In genomic region chr11:50707259-50707658, GRCm38 (mm10) we compare ENCODE assay signal across 16 mouse cellular contexts.
A peak's percentile ranks its signal among the peaks of the same experiment; 100 is the strongest.
DNase-seq lines count a peak whose midpoint lies in the region; ATAC-seq and TF ChIP-seq lines count a peak whose summit lies in the region.
"Had no signal": no experiment of that assay in that cellular context is flagged by ENCODE, and none has a peak within 500 bp of the region (broad histone marks: within the 10 kb centered on the region; RNA-seq: fewer than 3 reads in every experiment).

No protein-coding gene starts in this region.

- H3K4me1 ChIP-seq in heart, adult 2 months (ENCODE audit: control insufficient read depth, insufficient read depth, low read length) = peaks cover 2% of the 10 kb centered on the region
- H3K4me1 ChIP-seq in heart, embryonic 10.5 days = peaks cover 7% of the 10 kb centered on the region; the same call in 1 of the 2 replicates
- H3K4me1 ChIP-seq in lung, postnatal 0 days (ENCODE audit: insufficient read depth, low read depth, low read length) = no peaks in the 10 kb centered on the region
- peaks cover 9% of the 10 kb centered on the region; the same call in 1 of the 2 replicates for H3K4me1 ChIP-seq in hindbrain, embryonic 12.5 days

- ATAC-seq in lung, postnatal 0 days = peak; percentile 91
- no peak for ATAC-seq in hindbrain, embryonic 12.5 days (ENCODE audit: low FRiP score)
- ATAC-seq: forebrain, postnatal 0 days; hindbrain, embryonic 16.5 days; intestine, postnatal 0 days had no signal

- intact Hi-C loops in heart, adult 2 months (cut with DNase I) = loop anchor here (5.0 kb wide), 1 partner anchor 65 kb away; no protein-coding TSS in a partner anchor

- DNase-seq in heart, adult 2 months = peak; percentile 52 to 74
- no peak for DNase-seq in heart, embryonic 10.5 days (ENCODE audit: low spot score)
- DNase-seq in 3T3-L1 (ENCODE audit: low read depth, low spot score) = peak; percentile 25
- DNase-seq in heart, adult 8-10 months (ENCODE audit: low spot score) = peak; percentile 59
- peak; percentile 86 for DNase-seq in lung, postnatal 0 days (ENCODE audit: low spot score)
- no peak for DNase-seq in ovary, postnatal 36 days (ENCODE audit: low spot score)
- no peak for DNase-seq in ovary, postnatal 14 days (ENCODE audit: low spot score)
- DNase-seq: adrenal gland, postnatal 36 days; cerebellum, adult 8-10 months; forebrain, postnatal 0 days; left cerebral cortex, postnatal 4 days; lung, embryonic 14.5 days had no signal

- no peak overlapping the region for H3K4me2 ChIP-seq in lung, postnatal 0 days (replicated peaks; ENCODE audit: low read depth, low read length)
- H3K4me2 ChIP-seq in hindbrain, embryonic 12.5 days (replicated peaks) = no peak overlapping the region
- H3K4me2 ChIP-seq: lung, embryonic 14.5 days had no signal

- no peaks in the 10 kb centered on the region for H3K79me2 ChIP-seq in heart, adult 2 months (replicated peaks; ENCODE audit: control insufficient read depth, insufficient read depth, low read length)

- H3K27ac ChIP-seq in heart, adult 2 months = no peak overlapping the region
- no peak overlapping the region for H3K27ac ChIP-seq in heart, embryonic 10.5 days
- 0 out of 2 replicates have a peak overlapping the region, but pooled peaks have one; percentile 14 for H3K27ac ChIP-seq in lung, postnatal 0 days (ENCODE audit: low read length)
- H3K27ac ChIP-seq in hindbrain, embryonic 12.5 days = no peak overlapping the region

- no peaks in the 10 kb centered on the region for H3K9me3 ChIP-seq in heart, embryonic 10.5 days
- H3K9me3 ChIP-seq in lung, postnatal 0 days (ENCODE audit: low read length) = no peaks in the 10 kb centered on the region
- H3K9me3 ChIP-seq in hindbrain, embryonic 12.5 days (replicated peaks) = no peaks in the 10 kb centered on the region

- TF ChIP-seq EP300 in heart, adult 2 months (IDR thresholded peaks at IDR 0.05; ENCODE audit: insufficient read depth, low read depth, low read length) = peak; percentile 46; the same call in 1 of the 2 replicates
- peak; percentile 13; the same call in 1 of the 2 replicates for TF ChIP-seq EP300 in lung, postnatal 0 days (IDR thresholded peaks at IDR 0.05)

- no peaks in the 10 kb centered on the region for H3K36me3 ChIP-seq in heart, adult 2 months (ENCODE audit: control insufficient read depth, insufficient read depth, low read length)
- no peaks in the 10 kb centered on the region for H3K36me3 ChIP-seq in heart, embryonic 10.5 days
- H3K36me3 ChIP-seq in lung, postnatal 0 days (ENCODE audit: insufficient read depth, low read length) = no peaks in the 10 kb centered on the region
- no peaks in the 10 kb centered on the region for H3K36me3 ChIP-seq in hindbrain, embryonic 12.5 days

- H3K9ac ChIP-seq in heart, adult 2 months (ENCODE audit: low read depth, low read length) = no peak overlapping the region
- H3K9ac ChIP-seq in lung, postnatal 0 days (replicated peaks; ENCODE audit: low read depth) = no peak overlapping the region
- H3K9ac ChIP-seq in hindbrain, embryonic 12.5 days = no peak overlapping the region
- H3K9ac ChIP-seq: forebrain, postnatal 0 days; lung, embryonic 14.5 days had no signal

- 68% methylated on average over 1 of the region's 1 CpGs for WGBS in heart, adult 2 months
- WGBS in heart, embryonic 10.5 days = 93% methylated on average over 1 of the region's 1 CpGs
- 72% methylated on average over 1 of the region's 1 CpGs for WGBS in lung, postnatal 0 days
- 91% methylated on average over 1 of the region's 1 CpGs for WGBS in hindbrain, embryonic 12.5 days

- no peak for TF ChIP-seq POLR2A in heart, adult 2 months (IDR thresholded peaks at IDR 0.05; ENCODE audit: insufficient read depth, low read depth, low read length)

- no peak for TF ChIP-seq CTCF in heart, adult 2 months (IDR thresholded peaks at IDR 0.05)
- no peak for TF ChIP-seq CTCF in lung, postnatal 0 days (IDR thresholded peaks at IDR 0.05)

- no peak overlapping the region for H3K4me3 ChIP-seq in heart, adult 2 months
- H3K4me3 ChIP-seq in heart, embryonic 10.5 days = no peak overlapping the region
- H3K4me3 ChIP-seq in lung, postnatal 0 days (ENCODE audit: low read depth, low read length) = no peak overlapping the region
- H3K4me3 ChIP-seq in hindbrain, embryonic 12.5 days = no peak overlapping the region
- H3K4me3 ChIP-seq: erythroblast, embryonic 14.5 days had no signal

- H3K27me3 ChIP-seq in heart, adult 2 months (ENCODE audit: control insufficient read depth, insufficient read depth, low read length) = no peaks in the 10 kb centered on the region
- peaks cover 25% of the 10 kb centered on the region; the same call in 1 of the 2 replicates for H3K27me3 ChIP-seq in heart, embryonic 10.5 days (ENCODE audit: insufficient read depth, poor library complexity, severe bottlenecking)
- H3K27me3 ChIP-seq in lung, postnatal 0 days (replicated peaks; ENCODE audit: insufficient read depth, low read length) = no peaks in the 10 kb centered on the region
- no peaks in the 10 kb centered on the region for H3K27me3 ChIP-seq in hindbrain, embryonic 12.5 days

Comparison
In these comparisons a context has a peak if more than half of its experiments do, and no peak if none do; other contexts are left out.
1. DNase-seq: peak in heart, adult 2 months (2 of 2), 3T3-L1 (single experiment), heart, adult 8-10 months (single experiment) and lung, postnatal 0 days (single experiment); none in heart, embryonic 10.5 days (single experiment), ovary, postnatal 36 days (single experiment) and ovary, postnatal 14 days (single experiment).